Mouse (Mus musculus): ENCODE results near the gene Cradd.

Gene Cradd

DNA sequence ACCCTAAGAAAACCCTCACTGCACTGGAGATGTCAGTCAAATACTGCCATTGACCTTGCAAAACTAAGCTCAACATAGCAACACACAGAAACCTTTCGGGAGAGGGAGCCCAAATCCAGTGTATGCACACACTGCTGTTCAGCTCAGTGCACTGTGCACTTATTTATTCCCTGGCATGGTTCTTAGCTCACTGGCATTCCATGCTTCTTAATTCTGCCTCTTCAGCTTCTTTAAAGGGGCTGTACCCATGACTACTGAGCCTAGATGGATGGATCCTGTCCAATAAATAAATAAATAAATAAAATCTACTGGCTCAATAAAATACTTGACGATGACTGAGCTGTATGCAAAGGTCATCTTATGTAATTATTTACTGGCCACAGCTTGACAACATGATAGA is 85.3 kb downstream of the Cradd start:
- DNase-seq (ENCODE audit: low read depth), result no peak

DNA sequence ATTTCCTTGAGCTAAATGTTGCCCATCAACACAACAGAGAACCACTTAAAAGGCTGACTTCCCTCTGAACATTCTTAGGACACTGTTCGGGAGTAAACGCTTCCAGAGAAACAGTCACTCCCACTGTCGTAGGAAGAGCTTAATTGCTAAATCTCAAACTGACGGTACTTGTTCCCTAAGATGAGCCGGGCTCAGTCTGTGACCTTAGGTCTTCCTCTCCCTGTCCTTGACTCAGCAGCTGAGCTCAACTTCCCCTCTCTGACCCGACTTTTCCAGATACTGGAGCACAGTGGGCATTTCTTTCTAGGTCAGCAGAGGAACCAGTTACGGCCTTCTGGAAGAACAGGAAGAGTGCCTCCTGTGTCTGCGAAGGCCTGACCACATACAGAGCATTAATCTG is 87.7 kb downstream of the Cradd start:
- peak; percentile 34 for DNase-seq (ENCODE audit: low read depth)

DNA sequence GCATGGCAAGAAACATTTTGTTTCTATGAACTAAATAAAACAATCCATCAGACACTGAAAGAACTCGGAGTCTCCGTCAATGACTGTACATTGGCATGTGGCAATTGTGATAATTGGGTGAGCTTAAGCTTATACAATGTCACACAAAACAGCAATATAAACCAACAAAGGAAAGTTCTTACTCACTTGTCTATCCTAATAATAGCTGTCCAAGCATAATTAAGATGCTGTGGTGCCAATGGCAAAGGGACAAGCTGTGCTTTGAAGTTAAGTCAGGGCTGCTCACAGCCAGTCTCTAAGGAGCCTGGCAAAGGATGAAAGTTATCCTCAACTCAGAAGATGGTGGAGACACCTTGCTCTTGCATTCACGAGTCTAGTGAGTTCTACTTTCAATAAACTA is 89.3 kb downstream of the Cradd start:
- no peak for DNase-seq (ENCODE audit: low read depth)

DNA sequence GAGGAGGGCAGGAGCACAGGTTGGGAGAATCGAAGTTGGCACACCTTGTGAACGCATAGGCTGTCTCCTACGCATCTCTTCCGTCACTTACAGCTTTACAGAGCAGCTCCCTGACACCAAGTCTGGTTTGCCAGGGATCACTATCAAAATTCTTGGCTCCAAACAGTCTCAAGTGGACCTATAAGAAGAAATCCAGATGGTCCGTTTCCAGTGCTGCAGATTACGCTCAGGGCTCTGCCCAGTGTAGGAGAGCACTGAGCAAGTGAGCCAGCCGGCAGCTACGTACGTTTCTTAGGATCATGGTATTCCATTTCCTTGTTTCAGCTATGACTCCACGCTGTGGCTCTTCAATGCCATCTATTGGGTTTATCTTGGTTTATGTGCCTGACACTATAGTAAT is 90.9 kb downstream of the Cradd start:
- DNase-seq (ENCODE audit: low read depth), result no peak

DNA sequence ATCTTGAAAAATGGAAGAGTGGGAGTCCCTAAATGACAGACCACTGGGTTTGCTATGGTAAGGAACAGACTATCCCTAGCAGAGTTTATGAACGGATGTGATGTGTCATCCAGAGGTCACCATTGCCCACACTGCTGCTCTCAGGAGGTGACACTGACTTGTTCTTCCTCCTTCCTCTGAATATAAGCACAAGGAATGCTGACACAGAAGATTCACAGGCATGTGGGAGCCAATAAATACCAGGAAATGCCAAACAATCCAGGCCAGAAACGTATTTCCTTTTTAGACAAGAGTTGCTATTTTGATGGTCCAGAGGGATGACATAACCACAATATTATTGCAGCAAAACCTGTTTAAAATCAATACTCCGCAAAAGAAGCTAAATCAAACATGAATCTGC is 91.4 kb downstream of the Cradd start:
- no peak for DNase-seq (ENCODE audit: low read depth)

DNA sequence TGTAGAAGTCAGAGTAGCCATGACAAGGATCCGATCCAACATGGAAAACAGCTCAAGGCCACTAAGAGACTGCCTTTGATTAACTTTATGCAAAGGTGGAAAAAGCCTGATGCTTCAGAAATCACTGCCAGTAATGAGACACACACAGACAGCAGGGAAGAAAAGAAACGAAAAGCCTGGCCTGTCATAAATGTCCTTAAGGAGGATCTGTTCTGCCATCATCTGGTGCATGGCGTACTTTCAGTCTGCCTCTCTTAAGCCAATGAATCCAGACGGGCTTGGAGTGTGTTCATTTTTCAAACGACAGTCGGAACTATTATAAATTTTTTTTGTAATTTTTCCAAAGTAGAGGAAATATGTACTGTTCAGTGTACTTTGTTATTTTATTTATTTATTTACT is 95.7 kb downstream of the Cradd start:
- no peak for DNase-seq (ENCODE audit: low read depth)

DNA sequence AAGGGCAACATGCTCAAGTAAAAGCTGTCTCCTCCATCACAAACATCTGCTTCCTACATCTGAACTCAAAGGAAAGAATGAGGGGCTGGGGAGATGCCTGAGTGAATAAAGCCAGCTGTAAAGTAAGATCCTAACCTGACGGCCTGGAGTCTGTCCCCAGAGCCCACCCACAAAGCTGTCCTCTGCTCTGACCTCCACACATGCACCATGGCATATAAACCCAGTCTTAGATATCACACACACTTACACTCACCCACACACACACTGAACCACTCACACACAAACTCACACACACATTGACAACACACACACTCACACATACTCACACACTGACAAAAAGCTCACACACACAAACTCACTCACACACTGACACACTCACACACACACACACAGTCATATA is 96.3 kb downstream of the Cradd start:
- DNase-seq (ENCODE audit: low read depth), result no peak

DNA sequence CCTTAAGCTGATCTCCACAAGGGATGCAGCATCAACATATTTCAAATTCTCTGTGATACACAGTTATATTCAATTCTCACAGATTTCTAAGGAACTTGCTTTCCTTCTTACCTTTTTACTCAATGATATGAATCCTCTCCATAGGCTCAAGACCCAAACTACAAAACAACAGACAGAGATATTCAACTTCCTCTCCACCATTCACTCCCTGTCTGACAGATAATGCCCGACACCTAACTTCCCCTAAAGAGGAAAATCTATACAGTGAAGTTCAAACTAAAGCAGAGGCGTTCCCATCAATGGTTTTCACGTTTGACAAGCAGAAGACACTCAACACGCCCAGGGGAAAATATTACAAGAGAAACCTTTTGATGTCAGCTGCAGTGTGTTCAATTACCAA is 97.2 kb downstream of the Cradd start:
- no peak for DNase-seq (ENCODE audit: low read depth)

DNA sequence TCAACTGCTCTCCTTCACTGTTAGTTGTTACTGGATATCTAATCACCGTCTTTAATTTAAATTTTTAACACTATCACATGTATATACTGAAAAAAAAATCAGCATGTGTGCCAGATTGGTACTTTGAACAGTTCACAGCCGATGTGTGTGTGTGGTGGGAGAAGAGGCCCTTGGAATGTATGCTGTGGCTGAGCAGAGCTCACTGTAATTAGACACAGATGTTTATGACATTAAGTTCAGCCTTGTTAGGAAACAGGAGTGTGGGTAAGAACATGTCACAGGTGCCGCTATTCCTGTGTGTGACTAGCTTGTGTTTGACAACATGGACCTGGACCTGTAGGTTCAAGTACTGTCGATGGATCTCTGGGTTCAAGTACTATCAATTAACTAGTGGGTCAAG is 98.9 kb downstream of the Cradd start:
- DNase-seq (ENCODE audit: low read depth), result no peak

DNA sequence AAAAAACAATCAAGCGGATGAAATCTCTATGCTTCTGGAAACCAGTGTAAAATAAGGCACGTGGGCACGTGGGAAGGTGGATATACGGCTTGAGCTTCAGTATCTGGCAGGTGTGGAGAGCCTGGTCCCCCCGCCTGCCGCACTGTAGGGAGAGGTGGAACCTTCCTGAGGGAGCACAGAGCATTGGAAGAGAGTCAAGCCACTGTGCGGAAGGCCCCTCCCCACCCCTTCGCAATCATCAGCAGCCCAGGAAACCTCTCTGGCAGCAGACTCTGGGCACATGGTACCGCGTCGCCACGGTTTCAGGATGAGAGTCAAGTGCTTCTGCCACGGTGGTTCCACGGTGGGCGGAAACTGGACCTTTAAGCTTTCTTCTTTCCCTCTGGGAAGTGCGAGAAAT is 100.7 kb downstream of the Cradd start:
- no peak for DNase-seq (ENCODE audit: low read depth)

DNA sequence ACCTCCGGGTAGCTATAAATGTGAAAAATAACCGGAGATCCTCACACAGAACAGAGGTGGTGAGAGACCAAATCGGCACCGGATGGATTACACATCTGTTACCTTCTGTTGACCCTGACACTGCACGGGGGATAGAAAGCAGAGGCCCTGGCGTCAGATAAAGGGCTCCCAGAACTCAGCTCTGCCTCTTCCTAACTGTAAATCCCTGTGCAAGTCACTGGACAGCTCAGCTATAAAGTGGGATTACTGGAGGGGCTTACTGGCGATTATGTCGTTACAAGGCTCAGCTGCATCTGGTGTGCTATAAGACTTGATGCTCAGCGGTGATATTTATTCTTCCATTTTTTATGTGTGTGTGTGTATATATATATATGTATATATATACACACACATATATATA is 102.0 kb downstream of the Cradd start:
- DNase-seq (ENCODE audit: low read depth), result no peak

DNA sequence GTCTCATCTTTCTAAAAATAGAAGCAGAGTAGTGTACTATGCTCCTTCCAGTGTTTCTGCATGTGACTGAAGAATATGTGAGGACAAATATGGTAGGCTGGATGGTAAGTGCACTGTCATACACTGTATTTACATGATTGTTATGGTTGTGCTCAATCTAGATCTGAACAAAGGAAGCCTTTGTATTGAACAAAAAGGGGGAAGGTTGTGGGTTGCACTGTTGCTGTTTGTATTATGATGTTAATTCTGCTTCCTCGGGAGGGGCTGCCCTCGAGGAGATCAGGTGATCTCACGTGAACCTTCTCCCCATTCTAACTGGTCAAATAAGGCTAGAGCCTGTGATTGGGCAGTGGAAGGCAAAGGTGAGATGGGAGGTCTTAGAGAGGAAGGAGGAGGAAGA is 103.4 kb downstream of the Cradd start:
- no peak for DNase-seq (ENCODE audit: low read depth)

DNA sequence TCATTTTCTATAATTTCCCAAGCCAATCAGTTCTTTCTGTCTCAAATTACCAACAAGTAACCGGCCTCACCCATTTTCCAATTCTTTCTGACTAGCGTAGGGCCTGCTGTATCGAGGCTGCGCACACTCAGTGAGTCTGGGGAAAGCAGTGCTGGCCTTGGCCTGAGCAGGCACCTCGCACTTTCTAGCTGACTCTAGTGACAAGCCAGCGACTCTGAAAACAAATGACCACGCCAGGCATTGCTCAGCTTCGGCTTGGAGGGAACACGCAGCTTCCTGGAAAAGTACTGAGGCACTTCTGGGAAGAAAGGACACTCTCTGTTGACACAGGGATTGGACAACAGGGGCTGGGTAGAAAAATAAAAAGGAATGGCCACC is 105.3 kb downstream of the Cradd start:
- DNase-seq (ENCODE audit: low read depth), result no peak

DNA sequence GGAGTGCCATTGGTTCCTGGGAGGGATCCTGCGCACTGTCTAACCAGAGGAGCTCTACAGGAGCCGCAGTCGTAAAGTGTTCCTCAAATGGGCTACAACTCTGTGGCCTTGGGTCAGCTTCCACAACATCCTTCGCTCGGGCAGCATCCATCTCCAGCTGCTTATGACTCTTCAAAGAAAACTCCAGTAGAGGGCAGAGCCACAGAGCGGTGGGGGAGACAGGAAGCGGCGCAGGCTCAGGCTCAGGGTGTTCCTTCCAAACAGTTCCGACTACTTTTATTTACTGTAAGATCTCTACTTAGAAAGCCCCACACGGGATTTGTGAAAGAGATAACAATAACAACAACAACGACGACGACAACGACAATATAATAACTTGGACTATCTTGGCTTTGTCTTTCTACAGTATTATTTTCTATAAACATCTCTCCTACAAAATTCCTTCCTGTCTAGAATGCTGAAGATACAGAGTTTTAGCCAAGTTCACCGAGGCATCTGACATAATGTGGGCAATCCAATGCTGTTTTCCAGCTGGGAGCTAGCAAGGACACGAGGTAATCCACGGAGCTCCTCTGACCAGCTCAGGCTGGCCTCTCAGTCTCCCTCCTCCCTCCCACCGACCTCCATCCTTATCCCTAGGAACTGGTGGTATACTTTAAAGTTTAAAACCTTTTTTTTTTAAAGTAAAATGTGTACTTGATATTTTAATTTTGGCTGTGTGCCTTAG is 105.8 kb downstream of the Cradd start:
- no peak for DNase-seq (ENCODE audit: low read depth)

DNA sequence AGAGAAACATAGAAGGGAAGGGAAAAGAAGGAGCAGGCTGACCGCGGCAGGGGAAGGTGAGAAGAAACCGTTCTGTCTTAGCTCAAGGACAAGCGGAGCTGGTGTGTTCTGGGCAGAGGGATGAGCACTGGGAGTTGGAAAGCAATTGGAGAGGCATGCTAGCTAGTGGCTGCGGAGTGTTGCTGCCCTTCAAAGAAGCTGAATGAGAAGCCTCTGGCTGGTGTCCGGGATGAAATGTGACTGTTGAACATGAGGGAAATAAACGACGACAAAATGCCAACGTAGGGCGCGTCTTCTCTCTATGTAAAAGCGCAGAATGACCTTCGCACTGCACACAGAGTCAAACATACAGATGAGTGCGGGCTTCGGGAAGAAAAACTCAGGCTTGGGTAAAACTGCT is 108.6 kb downstream of the Cradd start:
- no peak for DNase-seq (ENCODE audit: low read depth)

DNA sequence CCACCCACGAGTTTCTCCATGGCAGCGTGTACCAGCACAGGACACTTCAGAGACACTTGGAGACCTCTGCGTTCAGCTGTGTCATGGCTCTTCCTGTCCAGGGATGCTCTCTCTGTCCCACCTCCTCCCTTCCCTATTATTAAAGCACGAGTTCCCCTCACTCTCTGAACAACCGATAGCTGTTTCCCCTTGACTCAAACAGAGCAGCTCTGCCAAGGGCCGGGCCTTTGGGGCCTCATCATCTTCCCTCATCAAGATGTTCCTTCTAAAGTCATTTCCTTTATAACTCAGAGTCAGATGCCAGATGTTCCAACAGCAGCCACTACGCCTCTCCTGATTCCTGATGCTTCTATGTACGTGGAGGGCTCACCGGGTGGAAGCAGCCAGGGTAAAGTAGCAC is 110.1 kb downstream of the Cradd start:
- no peak for DNase-seq (ENCODE audit: low read depth)

DNA sequence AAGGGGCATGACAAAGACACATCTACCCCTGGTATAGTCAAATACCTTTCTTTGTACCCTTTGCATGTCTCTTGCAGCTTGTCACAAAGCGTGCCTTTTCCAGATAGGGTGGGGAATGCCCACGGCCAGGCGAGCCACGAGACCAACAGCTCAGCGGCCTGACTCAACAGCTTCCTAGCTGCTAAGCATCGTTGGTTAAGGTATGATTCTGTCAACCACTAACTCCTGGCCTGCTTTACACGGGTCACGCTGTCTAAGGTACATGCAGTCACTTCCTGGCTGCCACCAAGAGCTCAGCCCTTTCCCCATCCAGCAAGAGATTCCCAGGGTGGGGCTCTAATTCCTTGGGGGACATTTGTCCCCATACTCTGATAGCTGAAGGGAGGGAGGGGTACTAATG is 110.6 kb downstream of the Cradd start:
- no peak for DNase-seq (ENCODE audit: low read depth)

DNA sequence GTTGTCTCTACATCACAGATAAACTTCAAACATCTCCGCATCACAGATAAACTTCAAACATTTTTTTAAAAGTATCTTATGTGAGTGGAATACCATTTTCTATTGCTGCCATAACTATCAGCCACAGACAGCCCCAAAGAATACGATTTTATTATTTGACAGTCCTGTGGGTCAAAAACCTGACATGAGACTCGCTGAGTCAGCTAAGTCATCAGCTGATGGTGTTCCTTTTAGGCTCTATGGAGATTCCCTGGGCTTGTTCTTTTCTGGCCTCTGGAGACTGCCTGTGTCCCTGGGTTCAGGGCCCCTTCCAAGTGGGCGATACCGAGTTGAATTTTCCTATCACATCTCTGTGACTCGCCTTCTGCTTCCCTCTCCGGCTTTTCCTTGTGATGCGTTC is 112.3 kb downstream of the Cradd start:
- DNase-seq (ENCODE audit: low read depth), result no peak

DNA sequence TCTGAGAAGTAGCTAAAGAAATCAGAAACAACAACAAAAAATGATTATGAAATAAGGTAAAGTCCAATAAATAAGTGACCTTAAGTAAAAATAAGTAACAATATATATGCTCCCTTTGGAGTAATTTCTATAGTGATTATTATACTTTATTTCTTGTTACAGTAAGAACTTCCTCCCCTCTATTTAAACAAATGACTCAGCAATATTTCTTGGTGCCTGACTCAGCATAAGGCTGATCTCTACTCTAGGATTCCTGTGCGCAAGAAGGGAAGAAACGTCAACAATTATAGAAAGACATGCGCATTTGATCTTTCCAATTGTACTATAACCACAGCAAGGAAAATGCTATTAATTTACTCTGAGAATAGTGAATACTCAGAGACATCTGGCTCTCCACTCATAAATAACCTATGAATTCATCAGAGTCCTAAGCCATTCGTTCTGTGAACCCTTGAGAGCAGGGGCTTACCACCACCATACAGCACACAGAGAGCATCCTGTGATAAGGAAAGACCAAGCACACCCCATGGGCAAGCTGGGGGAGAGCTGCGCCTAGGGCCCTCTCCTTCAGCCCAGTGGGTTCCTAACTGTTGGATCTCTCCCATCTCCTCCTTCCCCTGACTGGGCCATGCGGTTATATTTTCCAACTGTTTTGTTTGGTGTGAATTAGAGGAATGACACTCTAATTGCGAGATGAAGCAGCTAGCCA is 113.1 kb downstream of the Cradd start:
- DNase-seq (ENCODE audit: low read depth), result peak; percentile 60

DNA sequence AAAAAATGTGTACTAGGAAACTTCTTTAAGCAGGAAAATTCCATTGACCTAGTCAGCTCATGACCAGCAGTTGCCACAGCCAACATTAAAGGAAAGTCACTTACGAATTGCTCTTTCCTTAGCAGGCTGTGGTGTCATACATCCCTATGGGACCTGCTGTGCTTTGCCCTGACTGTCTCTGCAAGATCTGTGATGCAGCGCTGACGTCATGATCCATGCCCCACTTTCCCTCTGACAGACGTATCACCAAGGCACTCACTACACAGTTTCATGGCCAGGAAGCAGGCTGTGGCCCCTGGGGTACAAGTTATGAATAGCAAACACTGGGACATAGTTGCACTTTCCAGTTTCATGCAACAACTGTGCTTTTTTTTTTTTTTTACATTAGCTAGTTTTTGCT is 113.8 kb downstream of the Cradd start:
- no peak for DNase-seq (ENCODE audit: low read depth)

DNA sequence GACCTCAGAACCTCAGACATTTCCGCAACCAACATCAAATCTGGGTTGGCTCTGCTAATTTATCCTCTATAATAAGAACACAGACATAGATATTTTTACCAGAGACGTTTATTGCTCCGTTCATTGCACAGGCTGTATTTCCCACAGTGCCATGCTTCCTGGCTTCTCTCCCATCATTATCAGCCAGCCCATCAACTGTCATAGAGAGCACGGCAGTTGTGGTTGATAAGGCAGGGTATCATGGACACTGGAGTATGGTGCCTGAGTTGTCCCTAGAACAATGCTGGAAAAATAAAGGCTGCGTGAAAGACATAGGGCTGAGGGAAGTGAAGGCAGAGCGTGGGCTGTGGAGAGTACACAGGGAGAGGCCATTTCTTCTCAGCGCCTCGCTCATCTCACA is 116.5 kb downstream of the Cradd start:
- DNase-seq (ENCODE audit: low read depth), result no peak

DNA sequence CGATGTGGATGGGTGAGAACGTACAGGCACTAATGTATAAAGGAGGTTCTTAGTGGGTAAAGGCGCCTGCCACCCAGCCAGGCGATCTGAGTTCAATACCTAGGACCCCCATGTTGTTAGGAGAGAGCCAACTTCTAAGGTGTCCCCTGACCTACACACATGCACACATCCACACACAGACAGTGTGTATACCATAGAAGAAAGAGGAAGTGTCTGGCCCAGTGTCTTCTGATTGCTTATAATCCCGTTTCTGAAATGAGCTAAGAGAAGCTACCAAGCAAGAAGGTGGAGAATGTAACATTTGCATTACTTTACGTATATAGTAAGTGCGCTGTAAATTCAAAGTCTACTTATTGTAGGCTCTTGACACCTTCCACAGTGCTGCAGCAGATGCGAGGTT is 122.4 kb downstream of the Cradd start:
- DNase-seq (ENCODE audit: low read depth), result no peak

DNA sequence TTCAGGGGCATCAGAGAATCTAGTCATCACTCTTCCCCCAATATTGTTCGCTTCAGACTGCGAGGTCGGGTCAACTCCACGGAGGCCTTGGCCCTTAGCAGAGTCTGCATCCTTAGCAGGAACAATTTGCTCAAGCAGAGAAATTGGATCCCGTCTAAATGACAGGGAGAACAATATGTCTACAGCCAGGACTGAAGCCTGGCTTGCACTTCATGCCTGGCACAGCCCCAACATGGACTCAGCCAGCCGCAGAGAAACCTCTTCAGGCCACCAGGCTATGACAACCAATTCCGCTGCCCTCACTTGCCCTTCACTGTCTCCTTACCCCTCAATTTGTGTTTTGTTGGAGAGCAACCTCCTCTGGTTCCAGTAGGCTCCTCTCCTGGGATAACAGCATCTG is 123.6 kb downstream of the Cradd start:
- DNase-seq (ENCODE audit: low read depth), result no peak

All from 416B (cell line).